Mouse (Mus musculus) embryonic facial prominence, embryonic 11.5 days (tissue): ENCODE measurements around the gene 4930544D05Rik. TPM values are rescaled to one million over a fixed set of nuclear protein-coding genes. Genes with fewer than 3 reads are reported as not detected.
"Not testable (repeated sequence)": the region's sequence is repeated elsewhere in the genome, so short reads cannot be mapped to it uniquely, and the experiment has no call there.

Experiments used
- ATAC-seq: fragments of 200-750 bp; cut with Nextera tagmentation; replicated peaks from 2 replicates; pipeline ENCODE4 v1.8.0; 2017; ENCODE audit warnings: low read depth; ENCODE audit not compliant: insufficient number of reproducible peaks, low FRiP score, low TSS enrichment
- DNase-seq: peaks from one replicate; pipeline ENCODE4 v3.0.0-alpha.2; 2015; ENCODE audit warnings: low spot score
- H3K27ac ChIP-seq: fragments of 300-500 bp; sonication (generic); replicated peaks from 2 replicates; pipeline ENCODE4 v1.5.1; 2014; ENCODE audit warnings: mild to moderate bottlenecking, low read depth, low read length, control low read depth
- H3K27me3 ChIP-seq: fragments of 300-500 bp; sonication (generic); 2 replicates; pipeline ENCODE4 v1.6.1; 2014; ENCODE audit warnings: mild to moderate bottlenecking, low read length, moderate library complexity, mixed read lengths; ENCODE audit not compliant: control insufficient read depth, insufficient read depth
- H3K36me3 ChIP-seq: fragments of 300-500 bp; sonication (generic); replicated peaks from 2 replicates; pipeline ENCODE4 v1.6.1; 2014; ENCODE audit warnings: low read depth, mild to moderate bottlenecking, low read length, moderate library complexity, mixed read lengths; ENCODE audit not compliant: control insufficient read depth, insufficient read depth
- H3K4me1 ChIP-seq: fragments of 300-500 bp; sonication (generic); 2 replicates; pipeline ENCODE4 v1.6.1; 2014; ENCODE audit warnings: low read length, mixed read lengths; ENCODE audit not compliant: control insufficient read depth, insufficient read depth
- H3K4me2 ChIP-seq: fragments of 300-500 bp; sonication (generic); 2 replicates; pipeline ENCODE4 v1.6.1; 2014; ENCODE audit warnings: low read depth, mild to moderate bottlenecking, control low read depth, low read length, moderate library complexity
- H3K4me3 ChIP-seq: fragments of 300-500 bp; sonication (generic); 2 replicates; pipeline ENCODE4 v1.5.1; 2014; ENCODE audit warnings: low read depth, low read length, control low read depth
- H3K9ac ChIP-seq: fragments of 300-500 bp; sonication (generic); replicated peaks from 2 replicates; pipeline ENCODE4 v1.6.1; 2014; ENCODE audit warnings: mild to moderate bottlenecking, control low read depth, low read length
- H3K9me3 ChIP-seq: fragments of 300-500 bp; sonication (generic); replicated peaks from 2 replicates; pipeline ENCODE4 v1.6.1; 2016; ENCODE audit warnings: mild to moderate bottlenecking, low read length, inconsistent platforms, mixed read lengths; ENCODE audit not compliant: control insufficient read depth
- WGBS: fragments of 180-500 bp; shearing (Covaris S2); extraction: QIAGEN DNeasy Blood & Tissue Kit; methylation state at CpG from one replicate; pipeline ENCODE4 v1.1.7; 2014; 5-methylcytosine and 5-hydroxymethylcytosine counted together
- polyA plus RNA-seq: library from polyadenylated mRNA; unstranded; fragments of >200 nt; fragmentation: Nextera tagmentation; extraction: Ambion mirVana; gene quantifications from 2 replicates; pipeline ENCODE4 v1.2.1, GENCODE M21; 2014

4930544D05Rik gene
- not detected in 2 replicates for polyA plus RNA-seq

DNA sequence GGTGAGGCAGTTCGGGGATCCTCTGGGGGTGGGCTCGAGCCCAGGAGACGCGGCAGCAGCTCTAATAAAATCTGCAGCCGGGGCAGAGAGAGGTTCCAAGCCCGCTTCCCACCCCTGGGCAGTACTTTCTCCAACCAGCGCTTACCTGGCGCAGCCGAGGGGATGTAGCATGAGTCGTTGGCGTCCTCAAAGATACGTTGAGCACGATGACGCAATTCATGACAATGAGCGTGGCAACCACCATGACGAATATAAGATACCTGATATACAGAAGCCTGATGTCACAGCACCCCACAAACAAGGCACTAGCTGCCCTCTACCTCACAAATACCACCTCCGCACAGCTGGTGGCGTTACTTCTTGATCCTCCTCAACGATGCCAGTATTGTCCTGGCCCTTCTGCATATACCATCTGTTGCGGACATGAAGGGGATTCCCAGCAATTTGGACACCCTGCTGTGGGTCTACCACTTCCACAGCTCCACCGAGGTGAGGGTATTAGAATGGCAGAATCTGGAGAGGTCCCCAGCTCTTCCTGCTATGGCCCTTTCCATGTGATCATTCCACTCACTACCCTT is at the start of gene 4930544D05Rik:
4930544D05Rik (plus strand) TSS at position 333 of the 578 bp plus-strand sequence.
- 13% methylated on average over 21 of the region's 21 CpGs for WGBS
- H3K27me3 ChIP-seq, result peaks cover 4% of the 10 kb centered on the region
- H3K4me2 ChIP-seq, result peak within 1 kb of the TSS; percentile 67
- no peak within 1 kb of the TSS for H3K27ac ChIP-seq
- peak; percentile 19 for DNase-seq
- H3K9ac ChIP-seq, result peak within 1 kb of the TSS; percentile 53
- no peaks in the 10 kb centered on the region for H3K9me3 ChIP-seq
- H3K4me3 ChIP-seq, result peak within 1 kb of the TSS; percentile 32
- H3K4me1 ChIP-seq, result peaks cover 3% of the 10 kb centered on the region
- 0 out of 2 replicates have a peak, but pooled peaks have one; percentile 9 for ATAC-seq
- H3K36me3 ChIP-seq, result peaks cover 5% of the 10 kb centered on the region

DNA sequence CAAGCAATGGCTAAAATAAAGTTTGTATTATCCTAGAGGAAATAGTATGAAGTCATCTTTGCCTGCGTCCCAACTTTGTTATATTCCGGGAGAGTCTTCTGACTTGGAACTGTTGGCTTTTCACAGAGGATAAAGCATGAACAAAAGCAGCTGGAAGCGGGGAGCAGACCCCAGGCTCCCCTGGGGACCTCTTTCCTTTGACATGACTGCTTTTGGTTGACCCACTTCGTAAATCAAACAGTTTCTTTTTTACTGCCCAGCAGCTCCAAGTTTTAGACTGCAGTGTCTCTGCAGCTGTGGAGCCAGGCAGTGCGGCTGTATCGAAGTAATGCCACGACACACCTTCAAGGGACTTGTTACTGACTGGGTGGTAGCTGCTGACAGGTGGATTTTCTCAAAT is 49.1 kb upstream of the 4930544D05Rik start:
- 80% methylated on average over 7 of the region's 7 CpGs for WGBS
- Histone ChIP-seq H3K4me1 (peaks cover 6% of the 10 kb centered on the region), H3K4me3 (no peak overlapping the region), H3K36me3 (no peaks in the 10 kb centered on the region), H3K4me2 (no peak overlapping the region), H3K27ac (no peak overlapping the region), H3K27me3 (no peaks in the 10 kb centered on the region), H3K9me3 (no peaks in the 10 kb centered on the region), H3K9ac (no peak overlapping the region)
- ATAC-seq (no peak), DNase-seq (no peak)

DNA sequence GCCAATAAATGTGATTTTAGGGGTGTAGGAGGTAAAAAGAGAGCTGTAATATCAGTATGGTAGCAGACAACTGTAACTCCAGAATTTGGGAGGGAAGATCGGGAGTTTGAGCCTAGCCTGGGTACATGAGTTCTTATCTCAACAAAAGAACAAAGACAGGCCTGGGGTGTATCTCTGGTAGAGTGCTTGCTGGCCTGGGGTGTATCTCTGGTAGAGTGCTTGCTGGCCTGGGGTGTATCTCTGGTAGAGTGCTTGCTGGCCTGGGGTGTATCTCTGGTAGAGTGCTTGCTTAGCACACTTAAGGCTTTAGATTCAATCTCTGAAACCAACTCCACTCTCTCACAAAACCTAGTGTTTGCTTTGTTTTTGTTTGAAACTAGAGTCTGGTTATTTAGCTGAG is 45.0 kb upstream of the 4930544D05Rik start:
- H3K4me1 ChIP-seq, H3K36me3 ChIP-seq, H3K27ac ChIP-seq, DNase-seq, ATAC-seq, H3K9me3 ChIP-seq, H3K4me2 ChIP-seq, H3K27me3 ChIP-seq, H3K9ac ChIP-seq, H3K4me3 ChIP-seq: not testable (repeated sequence)
- 85% methylated on average over 1 of the region's 1 CpGs for WGBS

DNA sequence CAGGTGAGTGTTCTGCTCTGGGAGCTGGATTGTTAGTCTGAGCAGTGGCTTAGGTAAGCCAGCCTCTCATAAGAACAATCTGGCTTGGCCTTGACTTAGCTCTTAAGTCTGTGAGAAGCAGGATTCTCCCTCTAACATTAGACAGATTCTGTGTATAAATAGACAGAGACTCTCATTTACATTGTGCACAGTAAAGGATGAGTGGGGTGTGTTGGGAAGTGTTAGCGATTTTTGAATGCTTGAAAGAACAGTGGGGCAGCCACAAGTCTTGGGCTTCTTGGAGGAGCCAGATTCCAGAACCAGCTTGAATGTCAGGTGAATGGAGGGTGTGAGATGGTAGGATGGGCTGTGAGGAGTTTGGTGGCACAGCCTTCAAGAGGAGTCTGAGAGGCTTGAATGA is 44.0 kb upstream of the 4930544D05Rik start:
- WGBS, result 92% methylated on average over 1 of the region's 1 CpGs
- no peaks in the 10 kb centered on the region for H3K27me3 ChIP-seq
- no peak overlapping the region for H3K4me3 ChIP-seq
- no peaks in the 10 kb centered on the region for H3K9me3 ChIP-seq
- H3K4me1 ChIP-seq, result no peaks in the 10 kb centered on the region
- no peak overlapping the region for H3K9ac ChIP-seq
- no peak for ATAC-seq
- H3K36me3 ChIP-seq, result no peaks in the 10 kb centered on the region
- no peak overlapping the region for H3K4me2 ChIP-seq
- DNase-seq, result no peak
- H3K27ac ChIP-seq, result no peak overlapping the region

DNA sequence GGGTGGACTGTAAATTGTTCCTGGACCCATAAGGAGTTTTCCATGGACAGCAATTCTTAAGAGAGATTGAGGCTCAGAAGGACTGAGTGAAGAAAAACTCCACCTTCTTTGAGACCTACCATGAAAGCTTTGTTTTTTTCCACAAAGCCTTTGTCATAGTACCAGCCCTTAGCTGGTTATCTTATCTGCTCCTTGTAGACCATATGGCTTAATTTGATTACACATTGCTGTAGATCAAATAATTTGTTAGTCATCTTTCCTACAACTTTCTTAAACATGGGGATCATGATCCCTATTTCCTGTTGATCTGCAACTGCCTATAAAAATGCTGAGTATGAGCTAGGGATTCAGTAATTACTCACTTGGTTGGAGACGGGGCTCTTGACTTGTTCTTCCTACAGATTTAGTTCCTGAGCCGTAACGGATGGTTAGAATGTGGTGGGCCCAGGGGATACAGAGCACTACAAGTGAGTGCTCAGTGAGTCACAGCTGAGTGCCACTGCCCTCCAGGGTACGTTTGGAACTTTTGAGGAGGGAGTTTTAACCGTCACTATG is 43.2 kb upstream of the 4930544D05Rik start:
- ATAC-seq, result no peak
- no peak for DNase-seq
- Histone ChIP-seq H3K4me3 (no peak overlapping the region), H3K9ac (no peak overlapping the region), H3K27me3 (no peaks in the 10 kb centered on the region), H3K27ac (no peak overlapping the region), H3K4me2 (no peak overlapping the region), H3K4me1 (no peaks in the 10 kb centered on the region), H3K9me3 (no peaks in the 10 kb centered on the region), H3K36me3 (no peaks in the 10 kb centered on the region)
- WGBS, result 51% methylated on average over 5 of the region's 5 CpGs

DNA sequence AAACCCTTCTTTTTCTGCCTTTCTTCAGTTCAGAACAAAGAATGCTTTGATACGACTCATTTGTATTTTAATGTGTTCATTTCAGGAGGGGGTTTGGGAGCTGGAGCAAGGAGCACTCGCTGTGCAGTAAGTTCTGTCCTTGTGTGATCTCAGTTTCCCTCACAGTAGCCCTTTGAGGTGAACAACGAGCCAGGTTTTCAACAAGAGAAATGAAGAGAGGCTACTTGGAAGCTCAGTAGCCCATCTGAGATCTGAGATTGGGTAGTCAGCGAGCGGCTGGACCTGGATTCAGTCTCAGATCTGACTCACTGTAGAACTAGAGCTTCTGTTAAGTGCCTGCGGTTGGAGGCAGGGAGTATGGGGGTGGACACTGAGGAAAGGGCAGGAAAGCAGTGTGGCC is 41.8 kb upstream of the 4930544D05Rik start:
- 79% methylated on average over 6 of the region's 6 CpGs for WGBS
- Histone ChIP-seq H3K27ac (no peak overlapping the region), H3K9me3 (no peaks in the 10 kb centered on the region), H3K4me3 (no peak overlapping the region), H3K4me2 (no peak overlapping the region), H3K36me3 (no peaks in the 10 kb centered on the region), H3K9ac (no peak overlapping the region), H3K27me3 (no peaks in the 10 kb centered on the region), H3K4me1 (no peaks in the 10 kb centered on the region)
- no peak for DNase-seq
- no peak for ATAC-seq

DNA sequence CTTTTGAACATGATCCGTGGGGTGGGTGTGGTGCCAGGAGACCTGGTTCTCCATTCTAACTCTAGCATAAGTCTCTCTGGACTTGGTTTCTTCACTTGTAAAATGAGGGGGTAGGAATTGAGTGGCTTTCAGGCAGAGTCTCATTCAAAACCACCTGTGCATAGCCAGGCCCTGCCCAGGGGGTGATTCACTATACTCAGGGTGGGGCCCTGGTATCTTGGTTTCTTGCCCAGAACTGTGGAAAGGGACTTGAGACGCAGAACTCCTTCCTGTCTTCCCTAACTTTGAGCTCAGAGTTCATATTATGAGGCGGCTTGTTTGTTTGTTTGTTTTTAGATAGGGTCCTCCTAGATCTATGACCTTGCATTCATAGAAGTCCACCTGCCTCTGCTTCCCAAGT is 38.4 kb upstream of the 4930544D05Rik start:
- no peak overlapping the region for H3K4me3 ChIP-seq
- peaks cover 3% of the 10 kb centered on the region; the same call in 1 of the 2 replicates for H3K4me1 ChIP-seq
- H3K27ac ChIP-seq, result no peak overlapping the region
- 84% methylated on average over 3 of the region's 3 CpGs for WGBS
- DNase-seq, result no peak
- ATAC-seq, result no peak
- no peaks in the 10 kb centered on the region for H3K36me3 ChIP-seq
- no peak overlapping the region for H3K9ac ChIP-seq
- H3K27me3 ChIP-seq, result no peaks in the 10 kb centered on the region
- no peak overlapping the region for H3K4me2 ChIP-seq
- H3K9me3 ChIP-seq, result no peaks in the 10 kb centered on the region

DNA sequence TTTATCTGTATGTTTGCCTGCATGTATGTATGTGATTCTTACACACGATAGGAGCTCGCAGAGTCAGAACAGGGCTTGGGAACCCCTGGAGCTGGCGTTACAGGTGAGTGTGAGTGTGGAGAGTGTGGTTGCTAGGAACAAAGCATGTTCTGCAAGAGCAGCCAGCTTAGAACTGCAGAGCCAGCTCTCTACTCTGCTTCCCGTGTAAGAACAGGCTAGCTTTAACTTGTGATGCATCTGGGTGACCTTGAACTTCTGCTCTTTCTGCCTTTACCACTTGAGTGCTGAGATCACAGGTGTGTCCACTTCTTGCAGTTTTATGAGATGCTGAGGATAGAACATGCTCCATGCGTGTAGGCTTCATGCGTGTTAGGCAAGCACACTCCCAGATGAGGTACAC is 36.7 kb upstream of the 4930544D05Rik start:
- ATAC-seq (no peak), DNase-seq (no peak)
- no peak overlapping the region for H3K4me3 ChIP-seq
- no peaks in the 10 kb centered on the region for H3K36me3 ChIP-seq
- H3K9me3 ChIP-seq, result no peaks in the 10 kb centered on the region
- H3K4me1 ChIP-seq, result peaks cover 8% of the 10 kb centered on the region
- H3K4me2 ChIP-seq, result no peak overlapping the region
- H3K27me3 ChIP-seq, result no peaks in the 10 kb centered on the region
- 90% methylated on average over 6 of the region's 6 CpGs for WGBS
- H3K27ac ChIP-seq, result no peak overlapping the region
- no peak overlapping the region for H3K9ac ChIP-seq
